Mouse (Mus musculus): ENCODE measurements at regions not wholly inside any gene's neighbourhood (a gene's known extent, or its start where the extent isn't known, plus 50 kb on each side); places are given as distances from the start of the nearest gene placed in this dataset.

GRCm38 (mm10) chr14:120140791-120141747 is 98.8 kb upstream of the Oxgr1 start:
- no peak overlapping the region for H3K4me3 ChIP-seq (ENCODE audit: low read depth, low read length)
- H3K9ac ChIP-seq (ENCODE audit: low read depth, low read length): no peak overlapping the region
- H3K27ac ChIP-seq (replicated peaks; ENCODE audit: low read depth, low read length): no peak overlapping the region
- ATAC-seq (ENCODE audit: low read depth) (no peak), DNase-seq (ENCODE audit: low spot score) (no peak)
- H3K9me3 ChIP-seq (ENCODE audit: control insufficient read depth, low read length): no peaks in the 10 kb centered on the region
- H3K4me1 ChIP-seq (ENCODE audit: control insufficient read depth, insufficient read depth, low read length): 0 out of 2 replicates have a peak, but pooled peaks cover 7% of the 10 kb centered on the region
- H3K36me3 ChIP-seq (ENCODE audit: control insufficient read depth, insufficient read depth, low read length): no peaks in the 10 kb centered on the region
- no peaks in the 10 kb centered on the region for H3K27me3 ChIP-seq (replicated peaks; ENCODE audit: control insufficient read depth, insufficient read depth, low read length)
- no peak overlapping the region for H3K4me2 ChIP-seq (ENCODE audit: low read depth, low read length)
- 71% methylated on average over 14 of the region's 14 CpGs for WGBS

GRCm38 (mm10) chr14:120142281-120142680 is 100.0 kb upstream of the Oxgr1 start:
- DNase-seq (ENCODE audit: low spot score): no peak

GRCm38 (mm10) chr14:120144451-120144850 is 102.2 kb upstream of the Oxgr1 start:
- no peak for DNase-seq (ENCODE audit: low spot score)
- no peak overlapping the region for H3K4me3 ChIP-seq (ENCODE audit: low read depth, low read length)
- no peaks in the 10 kb centered on the region for H3K27me3 ChIP-seq (replicated peaks; ENCODE audit: control insufficient read depth, insufficient read depth, low read length)
- 89% methylated on average over 6 of the region's 6 CpGs for WGBS
- no peaks in the 10 kb centered on the region for H3K36me3 ChIP-seq (ENCODE audit: control insufficient read depth, insufficient read depth, low read length)
- peaks cover 22% of the 10 kb centered on the region for H3K4me1 ChIP-seq (ENCODE audit: control insufficient read depth, insufficient read depth, low read length)
- no peaks in the 10 kb centered on the region for H3K9me3 ChIP-seq (ENCODE audit: control insufficient read depth, low read length)
- no peak for ATAC-seq (ENCODE audit: low read depth)
- no peak overlapping the region for H3K27ac ChIP-seq (replicated peaks; ENCODE audit: low read depth, low read length)
- no peak overlapping the region for H3K4me2 ChIP-seq (ENCODE audit: low read depth, low read length)
- H3K9ac ChIP-seq (ENCODE audit: low read depth, low read length): no peak overlapping the region

More at GRCm38 (mm10) chr14:120142281-120142680, 100.0 kb upstream of the Oxgr1 start:
- no peak overlapping the region for H3K4me3 ChIP-seq (ENCODE audit: low read depth, low read length)
- H3K27me3 ChIP-seq (replicated peaks; ENCODE audit: control insufficient read depth, insufficient read depth, low read length): no peaks in the 10 kb centered on the region
- no peaks in the 10 kb centered on the region for H3K36me3 ChIP-seq (ENCODE audit: control insufficient read depth, insufficient read depth, low read length)
- H3K9me3 ChIP-seq (ENCODE audit: control insufficient read depth, low read length): no peaks in the 10 kb centered on the region
- H3K9ac ChIP-seq (ENCODE audit: low read depth, low read length): no peak overlapping the region
- H3K4me2 ChIP-seq (ENCODE audit: low read depth, low read length): no peak overlapping the region
- WGBS: 31% methylated on average over 4 of the region's 4 CpGs
- H3K27ac ChIP-seq (replicated peaks; ENCODE audit: low read depth, low read length): no peak overlapping the region
- ATAC-seq (ENCODE audit: low read depth): no peak; the same call in 1 of the 2 replicates
- H3K4me1 ChIP-seq (ENCODE audit: control insufficient read depth, insufficient read depth, low read length): peaks cover 15% of the 10 kb centered on the region

GRCm38 (mm10) chr14:120146312-120146711 is 104.1 kb upstream of the Oxgr1 start:
- DNase-seq (ENCODE audit: low spot score): no peak
- ATAC-seq (ENCODE audit: low read depth): no peak
- peaks cover 27% of the 10 kb centered on the region for H3K4me1 ChIP-seq (ENCODE audit: control insufficient read depth, insufficient read depth, low read length)
- H3K9ac ChIP-seq (ENCODE audit: low read depth, low read length): no peak overlapping the region
- no peaks in the 10 kb centered on the region for H3K27me3 ChIP-seq (replicated peaks; ENCODE audit: control insufficient read depth, insufficient read depth, low read length)
- no peaks in the 10 kb centered on the region for H3K36me3 ChIP-seq (ENCODE audit: control insufficient read depth, insufficient read depth, low read length)
- H3K4me3 ChIP-seq (ENCODE audit: low read depth, low read length): no peak overlapping the region
- H3K4me2 ChIP-seq (ENCODE audit: low read depth, low read length): no peak overlapping the region
- 73% methylated on average over 11 of the region's 11 CpGs for WGBS
- H3K9me3 ChIP-seq (ENCODE audit: control insufficient read depth, low read length): no peaks in the 10 kb centered on the region
- peak overlapping the region; percentile 56 for H3K27ac ChIP-seq (replicated peaks; ENCODE audit: low read depth, low read length)

GRCm38 (mm10) chr14:120146908-120147770 is 104.9 kb upstream of the Oxgr1 start:
- H3K4me3 ChIP-seq (ENCODE audit: low read depth, low read length): no peak overlapping the region
- no peak for ATAC-seq (ENCODE audit: low read depth)
- H3K27ac ChIP-seq (replicated peaks; ENCODE audit: low read depth, low read length): peak overlapping the region; percentile 56
- no peaks in the 10 kb centered on the region for H3K36me3 ChIP-seq (ENCODE audit: control insufficient read depth, insufficient read depth, low read length)
- no peaks in the 10 kb centered on the region for H3K9me3 ChIP-seq (ENCODE audit: control insufficient read depth, low read length)
- 35% methylated on average over 8 of the region's 8 CpGs for WGBS
- no peak overlapping the region for H3K9ac ChIP-seq (ENCODE audit: low read depth, low read length)
- no peak for DNase-seq (ENCODE audit: low spot score)
- peaks cover 27% of the 10 kb centered on the region for H3K4me1 ChIP-seq (ENCODE audit: control insufficient read depth, insufficient read depth, low read length)
- H3K4me2 ChIP-seq (ENCODE audit: low read depth, low read length): no peak overlapping the region
- H3K27me3 ChIP-seq (replicated peaks; ENCODE audit: control insufficient read depth, insufficient read depth, low read length): no peaks in the 10 kb centered on the region

GRCm38 (mm10) chr14:120148803-120149202 is 106.6 kb upstream of the Oxgr1 start:
- peak overlapping the region; percentile 31 for H3K4me2 ChIP-seq (ENCODE audit: low read depth, low read length)
- 0 out of 2 replicates have a peak overlapping the region, but pooled peaks have one; percentile 17 for H3K9ac ChIP-seq (ENCODE audit: low read depth, low read length)
- WGBS: 39% methylated on average over 11 of the region's 11 CpGs
- H3K4me3 ChIP-seq (ENCODE audit: low read depth, low read length): peak overlapping the region; percentile 5; the same call in 1 of the 2 replicates
- peak; percentile 74 for ATAC-seq (ENCODE audit: low read depth)
- peak overlapping the region; percentile 88 for H3K27ac ChIP-seq (replicated peaks; ENCODE audit: low read depth, low read length)
- H3K27me3 ChIP-seq (replicated peaks; ENCODE audit: control insufficient read depth, insufficient read depth, low read length): no peaks in the 10 kb centered on the region
- H3K9me3 ChIP-seq (ENCODE audit: control insufficient read depth, low read length): no peaks in the 10 kb centered on the region
- peaks cover 27% of the 10 kb centered on the region for H3K4me1 ChIP-seq (ENCODE audit: control insufficient read depth, insufficient read depth, low read length)
- DNase-seq (ENCODE audit: low spot score): peak; percentile 84
- no peaks in the 10 kb centered on the region for H3K36me3 ChIP-seq (ENCODE audit: control insufficient read depth, insufficient read depth, low read length)

- 69% methylated on average over 11 of the region's 11 CpGs for WGBS
- ATAC-seq (ENCODE audit: low read depth) (peak; percentile 11; the same call in 1 of the 2 replicates), DNase-seq (ENCODE audit: low spot score) (no peak)
- no peak overlapping the region for H3K4me3 ChIP-seq (ENCODE audit: low read depth, low read length)
- H3K9me3 ChIP-seq (ENCODE audit: control insufficient read depth, low read length): no peaks in the 10 kb centered on the region
- peaks cover 32% of the 10 kb centered on the region for H3K4me1 ChIP-seq (ENCODE audit: control insufficient read depth, insufficient read depth, low read length)
- H3K36me3 ChIP-seq (ENCODE audit: control insufficient read depth, insufficient read depth, low read length): no peaks in the 10 kb centered on the region
- no peaks in the 10 kb centered on the region for H3K27me3 ChIP-seq (replicated peaks; ENCODE audit: control insufficient read depth, insufficient read depth, low read length)
- H3K27ac ChIP-seq (replicated peaks; ENCODE audit: low read depth, low read length): peak overlapping the region; percentile 88
- no peak overlapping the region for H3K9ac ChIP-seq (ENCODE audit: low read depth, low read length)
- peak overlapping the region; percentile 19; the same call in 1 of the 2 replicates for H3K4me2 ChIP-seq (ENCODE audit: low read depth, low read length)
Measured at GRCm38 (mm10) chr14:120149341-120149741, 107.1 kb upstream of the Oxgr1 start.

GRCm38 (mm10) chr14:120150589-120150988 is 108.4 kb upstream of the Oxgr1 start:
- Histone ChIP-seq H3K27me3 (replicated peaks; ENCODE audit: control insufficient read depth, insufficient read depth, low read length) (no peaks in the 10 kb centered on the region), H3K4me1 (ENCODE audit: control insufficient read depth, insufficient read depth, low read length) (peaks cover 44% of the 10 kb centered on the region), H3K36me3 (ENCODE audit: control insufficient read depth, insufficient read depth, low read length) (no peaks in the 10 kb centered on the region), H3K9ac (ENCODE audit: low read depth, low read length) (no peak overlapping the region), H3K4me3 (ENCODE audit: low read depth, low read length) (no peak overlapping the region), H3K9me3 (ENCODE audit: control insufficient read depth, low read length) (no peaks in the 10 kb centered on the region), H3K4me2 (ENCODE audit: low read depth, low read length) (no peak overlapping the region), H3K27ac (replicated peaks; ENCODE audit: low read depth, low read length) (no peak overlapping the region)
- 68% methylated on average over 1 of the region's 1 CpGs for WGBS
- ATAC-seq (ENCODE audit: low read depth) (no peak), DNase-seq (ENCODE audit: low spot score) (no peak)
